Mouse (Mus musculus): Measurements from ENCODE around the gene Zfp605. TPM values are rescaled to one million over a fixed set of nuclear protein-coding genes. Genes with fewer than 3 reads are reported as not detected.

Gene Zfp605
- total RNA-seq (2023): 1 to 10 TPM; 3.7 to 4.8 TPM

GRCm38 (mm10) chr5:110109991-110110441 lies at the start of gene Zfp605:
Zfp605 (plus strand) TSS chr5:110110092.

GRCm38 (mm10) chr5:110072413-110072812 lies 37.5 kb upstream of the Zfp605 start, which contains the start of gene Gm17655:
Gm17655 (minus strand) TSS chr5:110072513.

DNA sequence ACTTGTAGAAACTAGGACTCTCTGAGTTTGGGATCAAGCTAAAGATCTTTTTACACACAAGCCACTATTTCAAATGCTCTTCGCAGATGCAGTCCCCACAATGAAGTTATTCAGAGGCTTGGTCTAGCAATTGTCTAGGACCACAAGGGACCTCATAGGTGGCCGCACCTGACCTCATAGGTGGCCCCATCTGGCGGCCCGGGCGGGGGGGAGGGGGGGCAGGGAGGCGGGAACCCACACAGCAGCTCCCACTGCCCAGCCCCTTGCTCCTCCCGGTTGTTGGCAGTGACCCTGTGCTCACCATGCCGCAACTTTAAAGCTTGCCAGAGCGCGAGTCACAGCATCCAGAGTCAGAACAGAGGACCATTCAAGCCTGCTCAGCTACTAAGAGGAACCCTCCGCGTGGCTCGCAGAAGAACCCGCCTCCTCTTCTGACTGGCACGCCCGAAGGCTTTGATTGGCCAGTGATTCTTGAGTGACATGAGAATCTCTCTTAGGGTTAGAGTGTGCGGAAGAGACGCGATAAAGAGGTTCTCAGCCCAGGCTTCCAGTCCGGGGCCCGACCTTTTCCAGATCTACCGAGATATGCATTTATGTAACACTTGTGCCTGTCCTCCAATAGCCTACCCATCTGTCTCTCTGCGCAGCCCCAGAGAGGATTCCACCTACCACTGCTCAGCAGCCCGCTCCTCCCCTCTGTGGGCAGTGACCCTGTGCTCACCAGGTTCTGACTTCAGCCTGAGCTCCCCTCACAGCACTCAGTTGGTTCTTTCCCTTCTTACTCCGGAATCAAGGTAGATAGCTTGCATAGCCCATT lies 15.7 kb upstream of the Zfp605 start, which contains the start of gene Gm35315:
Gene Gm35315 (minus strand): TSS at position 391 of the 817 bp plus-strand sequence.

DNA sequence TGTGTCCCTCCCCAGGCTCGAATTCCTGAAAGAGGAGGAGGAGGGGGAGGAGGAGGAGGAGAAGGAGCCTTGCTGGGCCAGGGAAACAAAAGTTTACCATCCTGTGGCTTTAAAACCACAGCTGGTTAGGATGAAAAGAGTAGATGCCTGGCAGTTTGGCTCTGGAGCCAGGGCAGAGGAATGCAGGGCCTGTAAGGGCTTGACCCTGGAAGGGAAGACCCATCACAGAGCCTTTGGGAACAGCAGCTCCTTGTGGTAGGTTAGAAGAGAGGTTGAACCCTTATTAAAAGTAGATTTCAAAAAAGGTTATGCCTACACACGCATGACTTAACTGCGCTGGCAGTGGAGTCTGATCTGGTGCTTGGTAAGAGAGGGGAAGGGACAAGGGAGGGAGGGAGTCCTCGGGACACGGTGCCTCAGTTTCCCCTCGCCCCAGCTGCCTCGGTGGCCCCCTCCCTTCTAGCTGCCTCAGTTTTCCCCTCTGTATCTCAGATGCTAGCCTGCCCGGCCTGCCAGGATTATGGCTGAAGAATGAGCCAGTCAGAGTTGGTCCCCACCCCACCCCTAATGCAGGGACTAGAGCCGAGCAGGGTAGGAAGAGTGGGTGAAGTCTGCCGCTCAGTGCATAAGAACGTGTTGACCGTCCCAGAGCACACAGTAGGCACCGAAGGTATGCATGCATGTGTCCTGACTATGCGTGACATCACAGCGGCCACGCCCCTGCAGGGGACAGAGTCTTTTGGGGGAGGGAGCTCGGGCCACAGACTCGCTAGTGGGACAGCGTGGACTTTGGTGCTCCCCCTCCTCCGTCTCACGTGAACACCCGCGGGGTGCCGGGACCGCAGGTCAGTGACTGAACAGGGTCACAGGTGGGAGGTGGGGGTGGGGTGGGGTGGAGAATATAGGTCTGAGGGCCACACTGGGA lies 10.0 kb upstream of the Zfp605 start, which contains the start of gene Plcxd1:
Gene Plcxd1 (plus strand): TSS at position 314 of the 925 bp plus-strand sequence.

GRCm38 (mm10) chr5:110107581-110108304 lies 2.1 kb upstream of the Zfp605 start, which contains the start of gene Gtpbp6:
Gtpbp6 (minus strand) TSS chr5:110108197.

GRCm38 (mm10) chr5:110135293-110136086 lies 25.6 kb downstream of the Zfp605 start, which contains the start of gene Chfr:
Chfr (plus strand) TSS chr5:110135842.

GRCm38 (mm10) chr5:110176362-110177020 lies 66.6 kb downstream of the Zfp605 start, which contains the start of gene Golga3:
Golga3 (plus strand) TSS chr5:110176701.

Other genes starting within 250 kb of the Zfp605 start
- 1 to 10 TPM; 8.6 to 8.7 TPM for gene Gm15446, start 186.7 kb upstream of the Zfp605 start, total RNA-seq (2023)
- gene Zfp932, start 113.6 kb upstream of the Zfp605 start, total RNA-seq (2023): 10 to 100 TPM; 14.3 to 15.9 TPM
- gene Gm17655, start 37.6 kb upstream of the Zfp605 start, total RNA-seq (2023): 1 to 10 TPM; 6.2 to 8.8 TPM
- under 1 TPM; 0.13 to 0.15 TPM for gene Gm35315, start 15.7 kb upstream of the Zfp605 start, total RNA-seq (2023)
- gene Plcxd1, start 10.1 kb upstream of the Zfp605 start, total RNA-seq (2023): not detected
- 10 to 100 TPM; 74.3 to 98.1 TPM for gene Gtpbp6, start 1.9 kb upstream of the Zfp605 start, total RNA-seq (2023)
- 10 to 100 TPM; 78.7 to 86.6 TPM for gene Chfr, start 25.8 kb downstream of the Zfp605 start, total RNA-seq (2023)
- gene Golga3, start 66.6 kb downstream of the Zfp605 start, total RNA-seq (2023): 10 to 100 TPM; 28.4 to 29.5 TPM
- 10 to 100 TPM; 81.2 to 94.6 TPM for gene Ankle2, start 120.9 kb downstream of the Zfp605 start, total RNA-seq (2023)
- gene Pgam5, start 159.8 kb downstream of the Zfp605 start, total RNA-seq (2023): 10 to 100 TPM; 18.4 to 22.0 TPM
- under 1 TPM in 1 of 2 experiments, not detected in 1; 0.81 TPM for gene Pxmp2, start 176.1 kb downstream of the Zfp605 start, total RNA-seq (2023)
- 1 to 10 TPM in 1 of 2 experiments, under 1 TPM in 1; 0.84 to 1.1 TPM for gene Pole, start 176.2 kb downstream of the Zfp605 start, total RNA-seq (2023)
- gene P2rx2, start 233.1 kb downstream of the Zfp605 start, total RNA-seq (2023): not detected
- not detected for gene Lrcol1, start 234.6 kb downstream of the Zfp605 start, total RNA-seq (2023)

All from monocyte, adult 59 days (primary cell).